Mouse (Mus musculus) CD4-positive, CD25-positive, alpha-beta regulatory T cell, adult 4 months (primary cell): ENCODE measurements around the gene Npm1. TPM values are rescaled to one million over a fixed set of nuclear protein-coding genes. Genes with fewer than 3 reads are reported as not detected.

ENCODE experiments used
- ATAC-seq: one replicate; pipeline ENCODE4 v1.8.0; 2017
- polyA plus RNA-seq, 2 experiments: library from polyadenylated mRNA; unstranded; fragments of 100-300 nt; shearing (Covaris generic); gene quantifications; one replicate each; pipeline ENCODE4 v1.2.1; 2017

Gene Npm1
- polyA plus RNA-seq: 1,000 to 10,000 TPM; 1,268 to 1,417 TPM

DNA sequence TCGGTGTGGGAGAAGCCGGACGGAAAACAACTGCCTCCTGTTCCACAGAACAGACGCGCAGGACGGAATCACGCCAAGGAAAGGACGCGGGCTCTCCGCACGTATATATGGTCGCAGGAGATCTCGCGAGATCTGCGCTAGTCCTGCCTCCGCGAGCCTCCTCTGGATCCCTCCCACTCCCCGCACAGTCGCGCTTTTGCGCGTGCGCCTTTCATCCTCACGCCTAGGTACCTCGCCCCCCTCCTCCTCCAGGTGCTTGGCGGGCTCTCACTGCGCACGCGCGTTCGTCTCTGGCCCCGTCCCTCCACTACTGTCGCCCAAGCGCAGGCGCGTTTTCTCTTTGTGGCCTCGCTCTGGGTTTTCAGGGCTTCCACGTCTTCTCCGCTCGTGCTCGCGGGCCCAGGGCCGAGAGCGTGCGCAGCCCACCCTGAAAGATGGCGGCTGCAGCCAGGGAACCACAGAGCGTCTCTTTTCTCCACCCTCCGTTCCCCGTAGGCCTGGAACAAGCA, at the start of gene Npm1:
Gene Npm1 (minus strand): TSS at position 209 of the 509 bp plus-strand sequence.
- ATAC-seq: peak; percentile 89

DNA sequence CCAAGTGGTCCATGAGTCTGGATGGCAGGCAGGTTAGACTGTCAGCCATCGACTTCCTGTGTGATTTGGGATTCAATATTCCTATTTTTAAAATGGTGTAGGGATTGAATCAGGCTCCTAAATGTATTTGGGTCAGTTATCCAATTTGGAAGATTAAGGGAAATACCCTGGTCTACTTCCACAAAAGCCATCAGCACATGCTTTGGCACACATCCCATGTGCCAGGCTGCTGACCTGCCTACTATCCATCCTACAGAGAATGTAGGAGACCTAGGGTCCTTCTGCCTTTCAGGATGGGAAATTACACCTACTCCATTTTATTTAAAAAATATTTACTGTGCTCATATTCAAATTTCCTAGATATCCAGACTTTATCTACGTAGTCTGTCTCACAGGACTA, 44.4 kb upstream of the Npm1 start:
- ATAC-seq: no peak

DNA sequence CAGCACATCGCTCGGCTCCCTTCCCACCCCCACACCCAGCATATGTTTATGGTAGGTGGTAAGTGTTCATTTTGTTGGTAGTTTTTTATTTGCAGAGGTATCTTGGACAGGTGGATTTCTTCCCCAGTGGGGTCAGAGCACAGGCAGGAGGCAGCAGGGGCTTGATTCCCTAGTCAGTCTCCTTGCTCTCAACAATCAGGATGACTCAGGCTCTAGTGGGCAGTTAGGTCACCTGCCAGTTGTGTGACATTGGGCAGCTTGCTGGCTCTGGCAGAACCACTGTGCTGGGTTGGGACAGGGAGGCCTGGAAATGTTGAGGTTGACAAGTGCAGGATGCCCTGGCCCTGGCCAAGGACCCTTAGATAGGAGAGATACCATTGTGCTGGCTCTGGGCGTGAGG, 42.0 kb upstream of the Npm1 start:
- no peak for ATAC-seq

DNA sequence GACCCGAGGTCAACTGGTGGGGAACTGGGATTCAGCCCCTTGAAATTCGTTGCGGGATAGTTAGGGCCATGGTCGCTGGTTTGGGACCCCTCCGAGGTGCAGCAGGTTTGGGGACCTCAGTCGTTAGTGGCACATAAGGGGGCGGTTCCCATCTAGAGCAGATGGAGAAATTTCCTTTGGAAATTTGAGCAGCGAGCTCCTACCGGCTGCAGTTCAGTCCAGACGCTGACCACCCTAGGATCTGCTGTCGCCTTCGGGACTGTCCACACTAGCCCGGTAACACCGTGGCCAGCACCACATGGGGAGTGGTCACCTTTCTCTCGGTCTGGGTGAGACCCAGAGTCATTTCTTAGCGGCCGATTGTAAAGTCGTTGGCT, 41.3 kb upstream of the Npm1 start:
- ATAC-seq: no peak

DNA sequence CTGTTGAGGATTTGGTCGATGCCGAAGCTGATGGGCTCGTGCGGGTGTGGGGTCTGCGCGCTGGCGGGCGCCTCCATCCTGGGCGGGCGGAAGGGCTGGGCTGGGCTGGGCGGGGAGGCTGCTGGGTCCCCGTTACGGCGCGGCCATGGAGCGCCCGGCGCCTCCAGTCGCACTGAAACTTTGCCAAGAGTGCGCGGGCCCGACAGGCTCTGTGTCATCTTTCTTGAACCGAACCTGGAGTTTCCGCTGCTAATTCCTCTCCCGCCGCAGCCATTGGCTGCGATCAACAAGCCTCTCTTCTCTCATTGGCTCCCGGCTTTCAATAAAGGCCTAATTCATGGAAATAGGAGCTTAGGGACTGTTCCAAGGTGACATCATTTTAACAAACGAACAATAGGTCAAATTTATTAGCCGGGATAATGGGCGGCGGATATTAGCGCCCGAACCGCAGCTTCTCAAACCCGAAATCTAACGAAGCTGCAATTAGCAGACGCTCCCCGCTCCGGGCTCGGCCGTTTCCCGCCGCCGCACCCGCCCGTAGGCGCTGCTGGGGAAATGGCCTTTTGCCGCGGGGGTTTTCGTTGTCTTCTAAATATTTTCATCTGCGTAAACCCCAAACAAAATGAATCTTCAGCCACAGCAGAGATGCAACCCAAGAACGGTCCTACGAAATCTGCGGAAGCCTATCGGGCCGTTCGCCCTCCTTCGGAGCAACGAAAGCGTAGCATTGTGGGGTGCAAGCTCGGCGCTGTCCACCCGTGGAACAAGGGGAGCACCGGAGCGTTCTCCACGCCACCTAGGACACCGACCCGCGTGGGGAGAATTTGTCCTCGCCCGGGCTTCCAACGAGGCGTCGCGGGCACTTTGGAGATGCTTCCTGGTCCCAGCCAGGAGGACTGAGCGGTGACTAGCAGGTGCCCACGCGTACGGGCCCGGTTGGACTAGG, 40.6 kb upstream of the Npm1 start, which contains the start of gene Tlx3:
Gene Tlx3 (minus strand): TSS at position 207 of the 946 bp plus-strand sequence.
- no peak for ATAC-seq

DNA sequence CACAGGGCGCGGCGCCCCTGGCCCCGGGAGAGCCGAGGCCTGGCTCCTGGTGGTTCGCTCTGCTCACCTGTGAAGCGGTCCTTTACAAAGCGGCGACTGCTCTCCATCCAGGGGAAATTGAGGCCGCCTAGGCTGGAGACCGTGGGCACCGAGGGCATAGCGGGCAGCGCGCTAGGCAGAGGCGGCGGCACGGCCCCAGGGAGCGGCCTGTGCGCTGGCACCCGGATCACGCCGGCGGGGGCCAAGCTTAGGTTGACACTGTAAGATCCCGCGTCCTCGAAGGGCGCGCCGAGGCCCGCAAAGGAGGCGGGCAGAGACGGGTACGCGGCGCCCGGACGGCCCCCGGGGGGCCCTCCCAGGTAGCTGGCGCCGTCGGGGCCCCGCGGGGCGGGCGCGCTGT, 40.0 kb upstream of the Npm1 start:
- no peak for ATAC-seq

DNA sequence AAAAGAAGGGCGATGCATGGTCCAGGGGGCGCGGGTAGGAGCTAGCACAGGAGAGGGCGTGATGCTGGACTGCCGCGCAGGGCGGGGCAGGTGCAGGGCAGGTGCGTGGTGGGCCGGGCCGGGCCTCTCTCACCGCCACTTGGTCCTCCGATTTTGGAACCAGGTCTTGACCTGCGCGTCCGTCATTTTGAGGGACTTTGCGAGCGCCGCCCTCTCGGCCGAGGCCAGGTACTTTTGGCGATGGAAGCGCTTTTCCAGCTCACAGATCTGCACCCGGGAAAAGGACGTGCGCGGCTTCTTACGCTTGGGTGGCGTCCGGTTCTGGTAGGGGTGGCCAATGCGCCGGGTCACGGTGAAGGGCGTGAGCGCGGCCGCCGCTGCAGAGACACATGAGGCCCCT, 39.3 kb upstream of the Npm1 start:
- ATAC-seq: no peak

DNA sequence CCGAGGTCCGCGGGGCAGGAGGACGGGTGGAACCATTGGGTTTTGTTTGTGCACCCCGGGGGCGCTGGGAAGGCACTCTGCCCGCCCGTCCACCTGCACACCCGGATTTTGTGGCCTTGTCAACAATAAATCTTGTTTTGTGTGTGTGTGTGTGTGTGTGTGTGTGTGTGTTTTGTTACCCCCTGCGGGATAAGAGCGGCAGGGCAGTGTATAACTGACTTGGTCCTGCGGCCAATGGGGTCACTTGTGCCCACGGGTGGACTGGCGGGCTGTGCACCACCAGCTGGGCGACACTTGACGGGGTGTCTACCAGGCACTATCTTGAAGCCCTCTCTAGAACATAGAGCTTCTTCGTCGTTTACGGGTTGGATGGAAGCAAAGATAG, 38.6 kb upstream of the Npm1 start:
- ATAC-seq: no peak

DNA sequence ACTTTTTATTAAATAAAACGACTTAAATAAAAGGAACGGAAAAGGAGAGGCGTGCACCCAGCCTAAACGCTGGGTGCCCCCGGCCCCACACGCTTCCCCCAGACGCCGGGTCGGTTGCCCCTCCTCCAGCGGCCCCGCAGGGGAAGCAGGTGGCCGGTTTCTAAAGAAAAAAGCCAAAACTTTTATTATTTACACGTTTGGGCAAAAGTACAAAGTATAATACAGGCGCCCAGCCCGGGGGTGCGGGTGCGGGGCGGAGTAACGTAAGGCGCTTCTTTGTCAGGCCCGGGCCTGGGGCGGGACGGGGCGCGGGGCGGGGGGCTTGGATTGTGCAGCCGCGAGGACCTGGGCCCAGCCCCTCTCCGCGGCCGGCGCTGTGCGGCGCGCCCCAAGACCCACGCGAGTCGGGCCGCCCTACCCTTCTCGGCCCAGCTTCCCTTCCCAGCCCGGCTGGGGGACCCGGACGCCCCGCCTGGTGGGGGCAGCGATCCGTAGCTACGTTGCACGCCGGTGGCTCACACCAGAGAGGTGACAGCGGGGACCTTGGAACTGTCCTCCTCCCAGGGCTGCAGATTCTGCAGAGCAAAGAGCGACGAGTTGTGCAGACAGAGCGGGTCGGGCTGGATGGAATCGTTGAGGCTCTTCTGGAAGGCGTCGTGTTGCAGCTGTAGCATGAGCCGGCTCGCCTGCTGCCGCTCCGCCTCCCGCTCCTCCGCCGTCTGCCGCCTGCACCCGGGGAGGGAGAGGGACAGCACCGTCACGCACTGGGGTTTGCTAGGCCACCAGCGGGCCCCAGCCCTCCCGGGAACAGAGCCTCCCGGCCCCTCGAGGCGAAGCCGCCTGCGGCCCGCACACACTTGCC, 38.0 kb upstream of the Npm1 start:
- ATAC-seq: no peak

DNA sequence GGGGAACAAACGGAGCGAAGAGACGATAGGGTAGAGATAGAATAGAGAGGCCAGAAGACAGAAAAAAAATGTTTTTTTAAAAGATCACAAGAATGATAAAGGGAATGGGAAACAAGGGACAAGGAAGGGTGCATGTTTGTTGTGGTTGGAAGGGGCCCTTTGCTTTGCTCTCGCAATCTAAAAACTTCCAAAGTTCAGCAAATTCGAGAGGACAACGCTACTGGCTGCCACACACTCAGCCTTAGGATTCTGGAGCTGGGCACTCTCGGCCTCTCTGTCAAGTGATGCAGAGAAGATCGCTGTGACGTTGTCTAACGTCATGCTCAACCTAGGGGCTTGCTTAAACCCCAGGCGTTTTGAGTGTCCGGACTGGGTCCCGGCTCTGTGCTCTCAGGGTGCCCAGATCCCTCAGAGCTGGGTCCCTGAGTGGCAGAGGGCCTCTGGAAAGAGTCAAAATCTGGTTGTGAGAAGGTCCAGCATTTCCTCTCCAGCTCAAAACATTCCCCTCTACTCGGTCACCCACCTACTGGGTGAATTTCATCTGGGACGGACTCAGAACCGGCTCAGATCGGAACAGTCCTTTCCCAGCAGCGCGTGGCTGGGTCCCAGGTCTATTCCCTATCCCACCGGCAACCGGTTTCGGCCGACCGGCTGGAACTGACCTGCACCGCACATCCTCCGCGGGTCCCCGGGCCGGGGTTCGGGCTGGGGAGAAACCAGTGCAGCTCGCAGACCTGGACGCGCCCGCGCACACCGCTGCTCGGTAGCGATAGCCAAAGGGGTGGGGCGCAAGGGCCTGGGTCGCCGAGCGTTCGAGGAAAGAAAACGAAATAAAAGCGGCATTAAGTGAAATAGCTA, 37.1 kb upstream of the Npm1 start:
- ATAC-seq: no peak

DNA sequence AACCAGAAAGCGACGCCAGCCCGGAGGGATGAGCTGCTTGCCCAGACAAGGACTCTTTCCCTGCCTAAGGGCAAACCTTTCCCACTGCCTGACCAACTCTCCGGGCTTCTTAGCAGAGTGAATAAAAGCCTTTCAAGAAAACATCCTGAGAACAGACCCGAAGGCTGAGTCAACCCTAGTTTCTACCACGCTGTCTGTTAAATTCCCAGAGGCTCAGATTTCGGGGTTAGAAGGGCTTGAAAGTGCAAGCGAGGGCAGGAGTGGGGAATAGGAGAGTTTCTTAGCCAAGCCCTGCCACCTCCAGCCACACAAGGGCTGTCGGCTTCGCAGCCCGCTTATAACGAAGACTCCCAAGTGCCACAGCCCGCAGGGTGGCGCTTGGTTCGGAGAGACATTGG, 36.1 kb upstream of the Npm1 start:
- ATAC-seq: no peak

DNA sequence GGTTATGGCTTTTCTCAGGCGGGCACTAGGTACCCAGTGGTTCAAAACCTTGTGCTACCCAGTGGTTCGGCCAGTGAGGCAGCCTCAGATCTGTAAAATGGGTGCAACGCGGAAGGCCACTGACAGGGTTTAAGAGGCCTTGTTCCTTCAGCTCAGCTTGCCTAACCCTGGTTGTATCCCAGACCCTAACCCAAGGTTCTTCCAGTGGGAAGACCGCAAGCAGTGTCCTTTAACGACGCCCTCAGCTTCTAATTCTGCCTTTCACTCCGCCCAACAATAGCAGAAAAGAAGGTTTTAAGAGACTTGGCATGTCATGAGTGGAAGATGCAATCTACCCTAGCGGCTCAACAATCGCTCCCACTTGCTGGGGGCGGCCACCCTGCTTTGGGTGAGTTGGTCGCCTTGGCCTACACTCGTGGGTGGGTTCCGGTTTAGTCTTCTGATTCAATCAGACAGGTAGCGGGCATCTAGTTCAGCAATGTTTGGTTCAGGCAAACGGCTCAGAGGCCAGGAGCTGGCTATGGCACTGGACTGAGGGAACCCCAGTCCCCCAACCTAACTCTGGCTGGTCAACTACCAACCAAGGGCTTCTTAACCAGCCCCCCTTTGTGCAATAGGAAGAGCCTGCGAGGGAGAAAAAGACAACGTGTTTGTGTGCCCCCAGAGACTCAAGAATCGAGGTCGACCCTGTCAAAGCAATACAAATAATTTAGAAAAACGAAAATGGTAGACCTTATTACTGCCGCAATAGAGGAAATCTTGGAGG, 35.5 kb upstream of the Npm1 start:
- no peak for ATAC-seq

DNA sequence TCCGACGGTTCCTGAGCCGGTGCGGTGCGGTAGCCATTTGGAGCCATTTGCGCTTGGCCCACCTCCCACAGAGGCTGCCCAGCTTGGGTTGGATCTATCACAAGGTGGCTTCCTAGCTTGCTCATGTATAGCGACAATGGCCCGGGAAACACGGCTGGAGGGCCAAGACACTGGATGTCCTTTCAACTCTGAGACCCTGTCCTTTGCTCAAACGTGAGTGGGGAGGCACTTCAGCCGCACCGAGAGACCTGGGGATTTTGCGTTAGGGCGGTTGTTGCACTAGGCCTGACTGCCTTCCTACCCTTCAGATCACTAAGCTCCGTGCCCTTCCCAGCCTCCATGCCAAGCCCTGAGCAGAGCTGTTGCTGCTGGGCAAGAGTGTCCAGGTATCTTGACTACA, 34.7 kb upstream of the Npm1 start:
- no peak for ATAC-seq

DNA sequence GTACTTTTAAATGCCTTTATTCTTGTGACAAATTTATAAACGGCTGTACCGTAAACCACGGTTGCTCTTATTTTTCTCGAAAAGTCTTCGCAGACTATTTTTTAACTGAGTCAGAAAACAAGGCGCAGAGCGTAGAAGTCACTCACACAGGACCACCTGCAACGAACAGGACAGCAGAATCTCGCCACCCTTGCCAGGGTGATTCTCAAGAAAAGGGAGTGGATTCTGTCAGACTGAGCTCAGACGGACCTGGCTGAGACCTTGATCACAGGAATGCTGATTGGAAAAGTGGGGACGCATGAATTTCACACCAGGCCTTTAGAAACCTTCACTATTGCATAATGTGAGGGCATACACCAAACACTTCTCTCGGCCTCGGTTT, 34.1 kb upstream of the Npm1 start:
- ATAC-seq: no peak

DNA sequence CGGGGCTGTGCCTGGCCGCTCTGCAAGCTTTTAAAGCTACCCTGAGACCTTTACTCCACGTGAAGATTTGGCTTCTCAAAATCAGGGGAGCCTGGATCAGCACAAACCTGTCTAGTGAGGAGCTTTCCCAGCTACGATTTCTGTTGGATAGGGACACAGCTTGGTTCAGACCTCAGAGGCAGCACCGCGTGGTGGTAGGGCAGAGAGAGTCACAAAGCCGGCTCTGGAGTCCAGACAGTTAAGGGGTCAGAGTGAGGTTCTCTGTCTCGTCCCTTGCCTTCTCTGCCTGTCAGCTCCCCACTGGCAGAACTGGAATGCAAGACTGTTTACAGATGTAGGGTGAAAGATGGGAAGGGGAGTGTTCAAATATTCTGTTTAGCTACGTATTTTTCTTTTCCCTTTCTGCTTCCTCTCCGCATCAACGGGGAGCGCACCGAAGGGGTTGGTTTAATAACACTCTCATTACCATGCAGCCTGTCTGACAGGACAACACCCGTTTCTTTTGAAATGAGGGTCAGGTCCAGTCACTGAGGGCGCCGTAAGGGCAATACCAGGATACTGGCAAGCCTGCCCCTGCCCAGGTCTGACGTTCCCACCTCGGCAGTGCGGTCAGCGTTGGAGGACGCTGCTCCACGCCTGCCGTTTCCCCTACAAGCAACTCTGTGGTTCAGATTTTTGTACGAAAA, 33.6 kb upstream of the Npm1 start:
- ATAC-seq: no peak

DNA sequence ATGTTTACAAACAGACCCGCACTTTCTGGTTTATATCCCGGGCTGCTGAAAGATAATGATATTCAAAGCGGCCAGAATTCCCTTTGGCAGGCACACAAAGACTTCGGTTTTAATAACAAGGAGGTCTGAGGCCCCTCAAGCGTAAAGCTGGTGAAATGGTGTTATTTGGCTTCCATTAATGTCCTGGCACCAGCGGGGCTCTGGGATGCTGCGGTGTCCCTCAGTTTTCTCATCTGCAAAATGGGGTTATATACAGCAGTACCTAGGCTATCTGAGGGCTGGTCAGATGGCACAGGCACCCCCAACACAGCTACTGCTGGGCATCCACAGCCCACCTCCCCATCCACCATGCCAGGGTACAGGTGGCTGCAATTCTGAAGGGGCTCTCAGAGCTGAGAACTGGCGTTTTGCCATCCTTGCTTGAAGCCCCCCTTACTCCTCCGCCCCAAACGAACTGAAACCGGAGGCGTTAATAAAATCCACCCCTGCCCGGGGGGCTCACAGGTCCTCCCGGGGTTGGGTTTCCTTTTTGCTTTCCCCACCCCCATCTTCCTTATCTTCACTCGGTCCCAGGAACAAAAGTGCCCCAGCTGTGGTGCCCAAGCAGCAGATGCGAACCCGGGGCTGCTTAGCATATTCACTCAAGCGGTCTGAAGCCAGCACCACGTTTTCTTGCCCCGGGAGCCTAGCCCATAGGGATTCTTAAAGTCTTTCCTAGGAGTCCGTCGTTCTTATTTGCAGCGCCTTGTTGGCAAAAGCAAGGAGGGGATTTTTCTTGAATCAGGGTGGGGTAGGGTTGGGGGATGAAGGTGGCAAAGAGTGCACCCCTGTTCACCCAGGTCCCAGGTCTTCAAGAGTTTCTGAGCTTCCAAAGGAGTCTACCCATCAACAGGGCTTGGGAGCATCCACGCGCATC, 32.8 kb upstream of the Npm1 start:
- no peak for ATAC-seq

DNA sequence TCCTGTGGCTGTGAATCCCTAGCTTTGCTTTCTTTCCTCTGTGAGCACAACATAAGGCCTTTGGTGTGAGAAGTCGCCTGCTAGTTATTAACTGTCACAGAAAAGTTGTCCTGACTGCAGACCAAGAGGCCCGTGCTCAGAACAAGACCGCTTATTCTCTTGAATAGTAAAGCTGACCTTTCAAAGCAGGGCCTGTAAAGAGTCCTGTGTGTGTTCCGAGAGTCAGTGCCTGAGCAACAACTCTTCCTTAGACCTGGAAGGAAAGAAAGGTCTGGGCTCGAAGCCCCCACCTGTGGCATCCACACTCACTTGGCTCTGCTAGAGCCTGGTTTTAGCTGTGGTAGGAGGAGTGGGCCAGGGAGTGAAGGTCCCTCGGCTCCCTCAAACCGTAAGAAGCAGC, 32.1 kb upstream of the Npm1 start:
- no peak for ATAC-seq

DNA sequence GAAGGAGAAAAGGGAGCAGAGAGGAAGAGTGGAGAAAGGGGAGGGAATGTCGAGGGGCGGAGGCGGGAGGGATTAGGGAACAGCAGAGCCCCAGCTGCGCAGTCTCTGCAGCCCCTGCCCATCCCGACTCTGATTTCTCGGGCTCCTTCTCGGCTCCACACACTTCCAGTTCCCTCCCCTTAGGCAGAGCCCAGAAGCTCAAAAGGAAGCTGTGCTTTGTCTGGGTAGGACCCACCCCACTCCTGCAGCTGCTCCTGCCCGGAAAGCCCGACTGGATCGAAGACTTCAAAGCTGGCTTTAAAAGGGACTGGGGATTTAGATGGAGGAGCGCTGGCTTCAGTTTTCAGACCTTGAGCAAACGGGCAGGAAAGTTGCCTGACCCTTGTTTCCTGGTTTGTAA, 30.7 kb upstream of the Npm1 start:
- no peak for ATAC-seq

DNA sequence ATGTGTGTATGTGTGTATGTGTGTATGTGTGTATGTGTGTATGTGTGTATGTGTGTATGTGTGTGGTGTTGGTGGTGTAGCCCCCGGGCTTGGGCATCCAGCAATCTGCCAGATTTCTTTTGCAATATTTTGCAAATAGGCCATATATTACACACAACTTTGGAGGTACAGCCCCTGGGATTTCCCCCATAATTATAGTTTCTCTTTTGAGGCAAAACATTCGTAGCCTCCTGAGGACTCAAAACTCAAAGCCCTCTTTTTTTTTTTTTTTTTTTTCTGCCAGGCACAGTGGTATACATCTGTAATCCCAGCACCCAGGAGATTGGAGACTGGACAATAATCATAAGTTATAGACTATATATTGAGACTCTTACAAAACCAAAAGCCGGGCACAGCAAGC, 18.8 kb upstream of the Npm1 start:
- ATAC-seq: peak; percentile 77

DNA sequence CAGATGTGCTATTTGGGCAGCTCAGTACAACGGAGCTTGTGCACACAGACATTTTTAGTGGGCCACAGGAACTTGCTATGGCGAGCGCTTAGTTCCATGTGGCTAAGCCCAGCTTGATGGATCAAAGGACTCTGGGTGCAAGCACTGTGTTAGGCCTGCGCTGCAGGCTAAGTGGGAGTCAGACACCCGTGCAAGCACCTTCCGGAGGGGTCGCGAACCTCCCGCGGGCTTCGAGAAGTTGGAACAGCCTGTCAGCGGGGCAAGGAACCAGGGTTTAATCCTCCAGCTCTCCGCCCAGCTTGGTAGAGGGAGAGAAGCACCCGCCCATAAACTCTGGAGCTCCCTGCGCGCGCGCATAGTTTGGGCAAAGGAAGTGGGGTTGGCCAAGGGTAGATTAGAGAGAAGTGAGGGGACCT, 17.7 kb upstream of the Npm1 start:
- ATAC-seq: no peak
